Mouse (Mus musculus): ENCODE measurements at regions not wholly inside any gene's neighbourhood (a gene's known extent, or its start where the extent isn't known, plus 50 kb on each side); places are given as distances from the start of the nearest gene placed in this dataset.

- CTCF ChIA-PET: no interaction called here
Observed at GRCm38 (mm10) chr1:102628061-102628460, 2140.3 kb upstream of the Cdh20 start.

- CTCF ChIA-PET: no interaction called here
Observed at GRCm38 (mm10) chr1:102644379-102644778, 2123.9 kb upstream of the Cdh20 start.

GRCm38 (mm10) chr1:102687367-102688070 is 2080.8 kb upstream of the Cdh20 start:
- CTCF ChIA-PET: no interaction called here

- CTCF ChIA-PET: no interaction called here
Observed at GRCm38 (mm10) chr1:102716459-102716858, 2051.9 kb upstream of the Cdh20 start.

GRCm38 (mm10) chr1:102733991-102734390 is 2034.3 kb upstream of the Cdh20 start:
- CTCF ChIA-PET: no interaction called here

GRCm38 (mm10) chr1:102735392-102735791 is 2032.9 kb upstream of the Cdh20 start:
- CTCF ChIA-PET: no interaction called here

GRCm38 (mm10) chr1:102757941-102758340 is 2010.4 kb upstream of the Cdh20 start:
- CTCF ChIA-PET: interaction anchor here (0.6 kb wide), 1 partner anchor 25 kb away, joined by 6 read pairs; no protein-coding TSS in a partner anchor

All from spleen, embryonic (tissue).